Mouse (Mus musculus) WW6 (cell line): ENCODE measurements around the gene Prtg.

Experiments used
- DNase-seq: peaks from one replicate; pipeline ENCODE4 v3.0.0-alpha.2; 2013; ENCODE audit warnings: low read depth, low spot score

The Prtg gene

DNA sequence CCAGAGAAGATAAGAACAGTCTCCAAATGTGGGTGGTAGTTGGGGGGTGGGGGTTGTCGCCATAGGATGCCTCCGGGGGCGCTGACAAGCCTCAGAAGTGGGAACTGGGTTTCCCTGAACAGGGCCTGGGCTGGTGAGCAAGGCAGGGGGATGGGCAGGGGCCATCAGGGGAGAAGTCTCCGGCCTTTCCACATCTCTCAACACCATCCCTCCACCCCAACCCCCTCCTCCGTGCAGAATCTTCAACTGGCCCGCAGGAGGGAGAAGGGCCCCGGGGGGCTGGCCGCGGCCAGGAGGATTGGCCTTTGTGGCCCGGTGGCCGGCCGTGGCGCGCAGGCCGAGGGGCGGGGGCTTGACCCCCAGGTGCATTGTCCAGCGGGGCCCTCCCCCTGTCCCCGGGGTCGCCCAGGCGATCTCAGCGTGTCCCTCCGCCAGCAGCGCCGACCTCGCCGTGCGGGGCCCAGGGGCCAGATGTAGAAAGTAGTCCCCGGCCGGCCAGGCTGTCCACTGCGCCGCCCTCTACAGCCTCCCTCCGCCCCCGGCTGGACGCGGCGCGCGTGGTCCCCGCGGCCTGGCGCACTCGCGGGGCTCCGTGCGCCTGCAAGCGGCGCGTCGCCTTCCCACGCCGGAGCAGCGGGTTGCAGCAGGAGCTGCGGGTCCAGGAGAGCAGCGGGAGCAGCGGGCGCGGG is at the start of gene Prtg:
TSS of gene Prtg (plus strand) at position 144 of the 689 bp plus-strand sequence.
- no peak for DNase-seq

DNA sequence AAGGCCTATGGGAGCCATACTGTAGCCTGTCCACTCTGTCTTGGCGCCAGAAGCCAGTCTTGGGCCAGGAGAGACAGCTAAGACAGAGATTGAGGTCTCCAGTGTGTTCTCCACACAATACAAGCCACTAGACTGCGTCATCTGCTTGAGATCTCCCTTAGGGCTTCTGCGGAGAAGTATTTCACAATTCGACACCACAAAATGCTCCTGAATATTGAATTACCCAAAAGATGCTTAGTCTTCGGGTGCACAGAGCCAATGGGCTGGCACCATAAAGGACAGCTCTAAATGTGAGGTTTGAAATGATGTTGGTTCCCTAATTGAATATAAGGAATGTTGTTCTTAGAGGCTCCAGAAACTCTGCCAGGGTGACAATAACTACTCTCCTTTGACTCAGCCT is 49.5 kb upstream of the Prtg start:
- DNase-seq: no peak

DNA sequence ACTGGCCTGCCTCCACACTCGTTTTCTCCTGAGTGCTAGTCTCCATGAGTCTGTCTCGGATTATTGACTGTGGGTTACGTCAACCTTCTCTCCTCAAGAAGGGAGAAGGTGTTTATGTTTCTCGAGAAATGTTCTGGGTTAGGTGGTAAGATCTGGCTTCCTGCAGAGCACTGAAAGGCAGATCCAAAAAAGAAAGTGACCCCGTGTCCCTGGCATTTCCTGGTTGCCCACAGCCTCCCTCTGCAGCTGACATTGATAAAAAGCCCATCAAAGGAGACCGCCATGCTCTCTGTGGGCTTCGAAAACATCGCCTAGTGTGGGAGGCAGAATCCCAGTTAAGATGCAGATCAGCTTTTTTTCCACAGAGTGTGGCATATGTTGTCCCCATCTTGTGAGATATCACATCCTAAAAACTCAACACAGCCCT is 48.0 kb upstream of the Prtg start:
- no peak for DNase-seq

DNA sequence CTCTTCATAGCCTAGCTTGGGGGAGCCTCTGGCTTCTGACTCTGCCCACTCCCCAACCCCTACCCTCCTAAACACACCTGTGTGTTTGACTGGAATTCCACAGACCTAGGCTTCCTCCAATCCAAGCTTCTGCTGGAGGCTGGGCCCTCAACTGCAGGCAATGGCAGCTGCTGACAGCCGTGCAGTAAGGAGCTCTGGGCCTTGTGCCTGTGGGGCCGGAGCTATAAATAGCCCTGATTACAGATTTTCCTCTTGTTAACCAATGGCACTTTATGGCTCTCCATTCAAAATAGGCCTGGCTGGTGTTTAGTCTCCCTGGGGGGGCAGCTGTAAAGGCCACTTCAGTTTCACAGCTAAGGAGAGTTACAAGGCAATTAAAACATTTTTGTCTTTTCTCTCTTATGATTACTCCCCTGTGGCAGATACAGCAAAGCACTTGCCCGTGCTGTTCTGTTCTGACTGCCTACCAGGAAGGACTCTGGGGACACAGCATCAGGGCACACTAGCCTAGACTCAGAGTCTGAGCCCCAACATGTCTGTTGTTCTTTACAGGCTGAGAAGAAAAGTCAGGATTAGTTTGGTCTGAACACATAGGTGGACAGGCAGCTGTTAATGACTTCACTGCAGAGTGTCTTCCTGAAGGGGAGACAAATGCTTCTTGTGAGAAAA is 43.5 kb upstream of the Prtg start:
- no peak for DNase-seq

DNA sequence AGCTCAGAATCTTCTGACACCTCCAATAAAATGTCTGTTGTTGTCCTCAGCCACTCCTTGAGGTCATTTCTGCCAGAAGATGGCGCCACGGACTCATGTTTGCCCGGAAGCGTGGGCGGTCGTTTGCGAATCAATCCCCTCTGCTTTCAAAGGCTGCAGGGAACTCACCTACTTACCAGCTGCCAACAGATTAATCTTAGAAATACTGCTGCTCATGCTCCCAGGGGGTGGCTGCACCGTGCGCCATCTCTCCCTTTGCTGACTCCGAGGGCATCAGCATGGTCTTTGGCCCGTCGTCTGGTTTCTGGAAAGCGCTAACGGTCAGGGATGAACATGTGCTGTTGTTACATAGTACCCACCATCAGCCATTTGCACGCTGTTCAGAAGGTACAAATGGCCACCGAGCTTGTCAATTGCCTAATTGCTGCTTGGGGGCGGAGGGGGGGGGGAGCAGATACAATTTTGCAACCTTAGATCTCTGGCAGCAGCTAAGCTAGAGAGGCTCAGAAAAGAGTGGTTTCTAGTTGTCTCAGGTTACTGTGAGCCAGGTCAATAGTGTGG is 39.8 kb upstream of the Prtg start:
- peak; percentile 72 for DNase-seq

DNA sequence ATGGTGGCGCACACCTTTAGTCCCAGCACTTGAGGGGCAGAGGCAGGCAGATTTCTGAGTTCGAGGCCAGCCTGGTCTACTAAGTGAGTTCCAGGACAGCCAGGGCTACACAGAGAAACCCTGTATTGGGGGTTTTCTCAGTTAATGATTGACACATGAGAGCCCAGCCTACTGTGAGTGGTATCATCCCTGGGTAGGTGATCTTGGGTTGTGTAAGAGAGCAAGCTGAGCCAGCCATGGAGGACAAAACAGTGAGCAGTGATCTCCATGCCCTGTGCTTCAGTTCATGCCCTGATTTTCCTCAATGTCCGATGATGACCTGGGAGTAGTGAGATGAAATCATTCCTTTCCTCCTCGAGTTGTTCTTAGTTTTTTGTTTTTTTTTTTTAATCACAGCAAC is 31.7 kb upstream of the Prtg start:
- DNase-seq: no peak

DNA sequence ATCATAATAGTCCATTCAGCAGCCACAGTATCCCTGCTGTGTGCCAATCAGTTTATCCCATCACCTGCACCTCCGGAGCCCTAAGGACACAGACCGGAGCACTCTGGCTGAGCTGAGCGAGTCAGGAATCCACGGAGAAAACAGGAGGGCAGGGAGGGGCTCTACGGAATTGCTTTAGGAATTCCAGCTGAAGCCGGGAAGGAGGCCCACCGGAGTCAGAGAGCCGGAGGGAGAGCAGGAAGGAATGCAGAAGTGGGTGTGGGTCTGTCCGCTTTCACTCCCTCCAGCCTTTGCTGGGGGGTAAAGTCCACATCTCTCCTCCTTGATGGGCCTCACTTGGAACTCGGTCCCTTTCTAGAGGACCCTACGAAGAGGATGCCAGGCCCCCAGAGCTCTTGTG is 27.7 kb upstream of the Prtg start:
- peak; percentile 31 for DNase-seq

DNA sequence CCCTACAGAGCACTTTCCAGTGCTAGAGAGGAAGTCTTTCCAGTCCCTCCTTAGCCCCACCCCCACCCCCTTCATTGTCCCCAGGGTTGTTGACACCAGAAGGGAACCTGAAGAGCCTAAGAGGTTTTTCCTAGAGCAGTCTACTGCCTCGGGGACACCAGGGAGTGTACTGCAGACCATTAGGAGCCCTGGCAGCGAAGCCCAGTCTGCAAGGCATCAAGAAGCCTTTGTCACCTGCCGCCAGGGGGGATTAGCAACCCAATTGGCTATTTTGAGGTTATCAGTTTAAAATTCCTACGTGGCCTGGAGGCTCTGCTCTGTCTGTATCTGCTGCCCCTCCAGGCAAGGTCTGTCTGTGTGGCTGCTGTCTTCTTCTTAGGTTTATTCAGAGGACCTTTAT is 26.9 kb upstream of the Prtg start:
- DNase-seq: peak; percentile 29

DNA sequence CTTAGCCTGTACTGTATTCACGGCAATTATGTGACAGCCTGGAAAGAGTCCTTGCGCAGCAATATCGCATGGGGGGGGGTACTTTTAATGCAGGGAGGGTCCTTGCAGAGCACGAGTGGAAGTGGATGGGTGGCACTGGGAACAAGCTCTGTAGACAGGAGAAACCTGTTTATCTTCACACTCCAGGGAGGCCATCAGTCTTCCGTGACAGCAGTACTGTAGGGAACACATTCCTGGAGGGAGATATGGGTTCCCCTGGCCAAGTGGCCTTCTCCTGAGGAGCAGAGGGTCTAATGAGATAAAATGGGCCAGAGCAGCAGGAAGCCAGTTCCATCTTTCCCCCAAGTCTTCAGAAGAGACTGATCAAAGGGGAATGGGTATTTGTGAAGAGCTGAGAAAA is 26.0 kb upstream of the Prtg start:
- no peak for DNase-seq

DNA sequence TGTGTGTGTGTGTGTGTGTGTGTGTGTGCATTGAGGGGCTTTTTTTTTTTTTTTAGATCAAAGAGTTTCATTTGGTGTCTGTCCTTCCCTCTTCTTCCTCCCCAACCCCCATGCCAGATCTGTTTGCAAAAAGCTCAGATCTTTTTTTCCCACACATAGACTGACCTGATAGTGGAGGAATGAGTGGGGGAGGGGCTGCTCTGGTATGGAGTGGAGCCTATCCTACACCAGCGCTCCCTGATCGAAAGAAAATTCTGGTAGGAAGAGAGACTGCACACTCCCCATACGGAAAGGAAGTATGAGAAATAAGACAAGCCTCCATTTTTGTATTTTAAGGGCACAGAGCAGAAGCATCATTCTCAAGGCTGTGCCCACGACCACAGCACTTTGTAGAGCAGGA is 25.2 kb upstream of the Prtg start:
- no peak for DNase-seq

DNA sequence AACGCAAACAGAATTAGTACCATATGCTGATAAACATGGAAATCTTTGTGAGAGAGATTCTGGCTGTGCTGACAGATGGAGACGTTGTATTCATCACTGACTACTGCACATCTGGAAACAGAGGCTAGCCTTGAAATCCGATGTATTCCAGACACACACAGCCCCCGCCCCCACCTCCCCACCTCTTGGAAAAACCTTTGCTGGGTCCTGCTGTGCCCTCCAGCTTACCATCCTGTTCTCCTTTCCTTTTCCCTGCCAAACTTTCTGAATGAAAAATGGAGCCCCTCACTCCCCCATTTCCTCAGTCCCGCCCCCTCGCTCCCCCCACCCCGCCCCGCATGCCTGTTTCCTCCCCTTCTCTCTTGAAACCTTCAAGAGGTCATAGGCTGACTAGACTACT is 24.6 kb upstream of the Prtg start:
- DNase-seq: no peak

DNA sequence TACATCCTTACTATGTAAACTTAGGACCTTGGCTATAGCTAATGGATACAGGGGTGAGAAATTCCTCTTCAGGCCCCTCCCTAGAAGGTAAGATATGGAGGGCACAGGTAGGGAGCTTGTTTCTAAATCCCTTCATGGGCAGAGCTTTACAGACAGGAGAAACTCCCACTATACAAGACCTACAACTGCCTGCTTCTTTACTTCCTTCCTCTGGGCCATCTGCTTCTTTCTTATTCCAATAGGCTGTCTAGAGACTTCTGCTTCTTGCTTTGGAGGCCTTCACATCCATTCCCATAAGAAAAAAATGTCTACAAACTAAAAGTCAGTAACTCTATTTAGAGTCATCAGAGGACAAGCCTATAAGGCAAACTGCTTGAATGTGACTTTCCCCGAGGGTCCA is 18.9 kb upstream of the Prtg start:
- no peak for DNase-seq

DNA sequence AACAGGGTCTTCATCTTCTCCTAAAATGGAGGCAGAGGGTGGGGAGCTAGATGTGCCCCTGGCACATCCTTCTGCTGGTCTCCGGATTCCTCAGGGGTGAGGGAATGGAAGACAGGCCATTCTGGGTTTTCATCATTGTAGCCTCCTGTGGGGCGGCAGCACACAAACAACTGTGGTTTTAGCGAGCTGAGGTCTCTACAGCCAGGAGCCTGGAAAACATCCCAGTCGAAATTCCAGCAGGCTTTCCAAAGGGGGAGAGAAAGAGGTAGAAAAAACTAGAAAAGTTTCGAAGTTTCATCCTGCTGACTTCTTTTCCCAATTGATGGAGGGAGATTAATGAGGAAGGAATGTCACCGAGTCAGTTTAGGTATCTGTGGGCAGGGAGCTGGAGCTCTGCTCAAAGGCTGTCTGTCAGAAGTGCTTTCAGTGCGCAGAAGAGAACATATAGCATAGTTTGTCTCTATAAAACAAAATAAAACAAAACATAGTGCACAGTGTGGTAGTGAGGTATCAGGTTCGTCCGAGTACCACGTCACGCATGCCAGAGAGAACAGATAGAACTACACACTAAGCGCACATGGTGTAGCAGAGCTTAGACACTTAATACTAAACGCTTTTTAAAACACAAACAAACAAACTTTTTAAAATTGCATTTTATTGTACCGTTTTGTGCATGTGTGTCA is 16.0 kb upstream of the Prtg start:
- DNase-seq: no peak

DNA sequence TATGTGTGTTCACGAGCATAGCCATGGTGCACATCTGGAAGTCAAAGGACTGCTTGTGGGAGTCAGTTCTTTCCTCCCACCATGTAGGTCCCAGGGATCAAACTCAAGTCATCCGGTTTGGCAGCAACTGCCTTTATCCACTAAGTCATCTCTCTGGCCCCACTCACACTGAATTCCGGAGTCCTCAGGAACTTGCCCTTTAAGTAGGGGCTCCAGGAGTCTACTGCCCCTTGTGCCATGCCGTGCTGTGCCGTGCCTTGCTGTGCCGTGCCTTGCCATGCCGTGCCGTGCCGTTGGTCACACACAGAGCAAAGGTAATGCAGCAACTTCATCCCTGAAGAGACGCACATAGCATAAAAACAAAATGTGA is 15.5 kb upstream of the Prtg start:
- no peak for DNase-seq

DNA sequence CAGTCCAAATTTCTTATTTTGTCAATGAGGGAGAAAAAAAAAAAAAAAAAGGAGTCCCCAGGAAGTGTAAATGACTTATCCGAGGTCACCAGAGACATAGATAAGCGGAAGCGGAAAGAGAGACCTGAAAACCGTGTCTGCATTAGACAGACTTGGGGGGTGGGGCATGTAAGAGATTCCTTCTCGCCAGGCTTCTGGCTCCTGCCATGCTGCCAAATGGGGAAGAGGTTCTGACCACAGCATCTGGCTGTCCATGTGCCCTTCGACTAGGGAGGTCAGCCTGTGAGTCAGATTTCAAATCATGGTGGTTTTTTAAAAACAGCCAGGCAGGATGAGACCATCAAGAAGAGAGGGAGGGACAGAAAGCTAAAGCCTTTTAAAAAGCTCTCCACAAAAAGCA is 15.0 kb upstream of the Prtg start:
- DNase-seq: no peak

DNA sequence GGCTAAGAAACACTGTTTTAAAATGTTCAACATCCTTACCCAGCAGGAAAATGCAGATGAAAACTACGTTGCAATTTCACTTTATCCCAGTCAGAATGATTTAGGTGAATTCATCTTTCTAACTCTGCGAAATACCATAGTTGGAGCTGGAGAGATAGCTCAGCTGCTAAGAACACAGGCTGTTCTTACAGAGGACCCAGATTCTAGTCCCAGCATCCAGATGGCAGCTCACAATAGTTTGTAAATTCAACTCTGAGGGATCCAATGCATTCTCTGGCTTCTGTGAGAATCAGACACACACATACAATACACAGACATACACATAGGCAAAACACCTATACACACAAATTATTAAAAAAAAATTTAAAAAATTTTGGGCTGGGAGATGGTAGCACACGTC is 11.4 kb upstream of the Prtg start:
- no peak for DNase-seq

DNA sequence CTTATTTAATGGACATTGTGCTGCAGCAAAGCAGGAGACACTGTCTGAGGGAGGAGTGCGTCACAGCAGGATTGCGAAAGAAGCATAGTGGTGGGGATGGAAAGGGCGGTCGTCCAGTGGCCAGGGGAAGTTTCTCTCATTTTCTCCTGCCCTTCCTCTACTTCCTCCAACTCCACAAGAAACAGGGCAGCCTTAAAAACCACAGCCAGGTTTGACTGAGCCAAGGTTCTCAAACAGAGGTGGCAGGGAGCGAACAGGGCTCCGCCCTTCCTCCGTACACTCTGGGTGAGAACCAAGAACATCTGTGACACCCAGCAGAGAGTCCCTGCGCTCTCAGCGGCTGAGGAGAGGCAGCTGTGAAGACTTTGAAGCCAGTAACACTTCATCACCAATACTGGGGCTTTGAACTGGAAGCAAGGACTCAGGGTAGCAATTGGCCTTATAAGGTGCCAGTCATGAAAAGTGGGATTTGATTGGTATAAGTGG is 9.5 kb upstream of the Prtg start:
- DNase-seq: no peak

DNA sequence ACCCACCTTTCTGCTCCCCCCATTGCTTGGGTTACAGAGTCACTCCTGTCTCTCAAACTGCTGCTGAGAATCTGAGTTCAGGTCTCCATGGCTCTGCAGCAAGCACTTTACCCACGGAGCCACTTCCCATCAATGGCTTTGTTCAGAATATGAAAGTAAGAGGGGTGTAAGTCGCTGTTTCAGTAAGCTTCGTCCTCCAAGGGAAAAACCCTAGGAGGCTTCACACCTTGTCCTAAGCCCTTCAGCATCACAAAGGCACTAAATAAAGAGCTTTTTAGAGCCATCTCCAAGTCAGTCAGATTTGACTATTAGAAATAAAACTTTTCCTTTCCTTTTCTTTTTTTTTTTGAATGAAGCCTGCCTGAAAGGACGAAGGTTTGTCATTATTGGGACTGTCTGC is 3.4 kb upstream of the Prtg start:
- no peak for DNase-seq

DNA sequence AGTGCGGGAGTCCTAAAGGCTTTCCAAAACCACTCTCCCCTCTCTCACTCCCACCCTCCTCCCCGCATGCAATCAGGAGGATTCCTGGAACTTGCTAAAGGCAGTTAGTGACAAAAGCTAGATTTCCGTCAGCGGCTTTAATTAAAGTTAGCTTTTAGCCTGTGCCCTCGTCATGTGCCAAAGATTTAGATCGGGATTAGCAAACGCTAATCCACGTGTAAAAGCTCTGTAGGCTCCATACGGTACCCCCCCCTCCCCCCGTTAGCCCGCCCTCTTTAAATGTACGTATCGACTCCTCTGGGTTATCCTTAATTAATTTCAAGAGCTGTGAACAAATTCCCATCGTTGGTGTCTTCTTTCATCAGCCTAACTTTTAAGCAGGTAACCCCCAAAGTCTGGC is 528 bp upstream of the Prtg start:
- DNase-seq: no peak

DNA sequence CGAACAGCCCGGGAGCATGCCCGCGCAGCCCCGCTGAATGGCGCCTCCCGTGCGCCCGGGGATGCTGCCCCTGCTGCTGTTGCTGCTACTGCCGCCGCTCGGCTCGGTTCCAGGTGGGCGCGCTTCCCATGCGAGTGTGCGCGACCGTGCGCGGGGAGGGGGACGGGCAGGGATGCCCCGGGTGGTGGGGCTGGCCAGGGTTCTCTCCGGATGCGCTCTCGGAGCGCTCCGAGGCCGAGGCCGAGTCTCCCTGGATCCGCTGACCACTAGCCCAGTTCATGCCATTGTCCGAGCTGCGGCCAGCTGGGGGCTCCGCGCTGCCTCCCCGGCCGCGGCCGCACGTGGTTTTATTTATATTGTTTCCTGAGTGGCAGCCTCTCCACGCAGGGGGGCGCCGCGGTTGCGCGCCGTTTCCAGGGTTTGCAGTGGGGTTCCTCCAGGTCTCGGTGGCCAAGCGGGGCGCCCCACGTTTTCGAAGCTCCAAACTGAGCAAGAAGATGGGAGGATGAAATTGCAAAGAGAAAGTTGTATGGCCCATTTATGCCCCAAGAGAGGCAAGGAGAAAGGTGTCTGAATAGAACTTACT is 839 bp downstream of the Prtg start:
- no peak for DNase-seq

DNA sequence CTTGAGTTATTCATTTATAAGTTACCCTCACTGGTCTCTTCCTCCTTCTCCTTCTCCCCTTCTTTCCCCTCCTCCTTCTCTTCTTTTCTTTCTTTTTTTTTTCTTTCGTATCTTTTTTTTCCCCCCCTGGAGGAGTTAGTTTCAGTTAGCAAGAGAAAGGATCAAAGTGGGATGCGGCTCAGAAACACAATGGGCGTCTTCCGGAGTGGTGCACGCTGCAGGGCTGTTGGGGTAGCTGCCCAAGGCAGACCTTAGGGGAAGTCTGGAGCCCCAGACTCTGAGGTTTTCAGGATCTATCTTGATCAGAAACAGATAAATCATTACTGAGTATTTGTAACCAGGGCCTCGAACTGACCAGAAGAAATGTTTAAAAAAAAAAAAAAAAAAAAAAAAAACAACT is 1.5 kb downstream of the Prtg start:
- no peak for DNase-seq

DNA sequence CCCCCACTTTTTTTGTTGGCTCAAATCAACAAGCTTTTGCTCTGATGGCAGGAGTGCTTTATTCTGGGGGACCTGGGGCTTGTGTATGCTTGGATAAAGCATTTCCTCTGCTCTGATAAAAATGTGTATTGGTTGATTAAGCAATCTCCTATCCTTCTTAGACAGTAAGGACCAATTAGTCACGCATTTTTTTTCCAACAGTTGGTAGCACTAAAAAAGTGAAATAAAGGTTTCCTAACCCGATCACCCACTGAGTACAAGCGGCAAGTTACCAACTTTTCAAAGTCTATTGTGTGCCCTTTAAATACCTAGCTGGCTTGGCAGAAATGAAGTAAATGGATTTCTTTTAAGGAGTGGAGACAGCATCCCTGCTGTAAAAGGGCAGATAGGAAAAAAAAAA is 1.9 kb downstream of the Prtg start:
- DNase-seq: no peak
